Mouse (Mus musculus) forebrain, embryonic 14.5 days (tissue): ENCODE results near the gene Tnfaip1. TPM values are rescaled to one million over a fixed set of nuclear protein-coding genes. Genes with fewer than 3 reads are reported as not detected.

ENCODE experiments used
- ATAC-seq: fragments of 200-750 bp; cut with Nextera tagmentation; 2 replicates; pipeline ENCODE4 v1.8.0; 2017; ENCODE audit warnings: mild to moderate bottlenecking, moderate library complexity
- DNase-seq: peaks from one replicate; pipeline ENCODE4 v3.0.0-alpha.2; 2015; ENCODE audit warnings: low spot score
- H3K27ac ChIP-seq: fragments of 300-500 bp; sonication (generic); 2 replicates; pipeline ENCODE4 v1.5.1; 2014; ENCODE audit warnings: low read depth, mild to moderate bottlenecking, control low read depth, low read length, moderate library complexity
- H3K27me3 ChIP-seq: fragments of 300-500 bp; sonication (generic); replicated peaks from 2 replicates; pipeline ENCODE4 v1.6.1; 2014; ENCODE audit warnings: low read length, control low read depth, mixed read lengths; ENCODE audit not compliant: control insufficient read depth, insufficient read depth
- H3K36me3 ChIP-seq: fragments of 300-500 bp; sonication (generic); 2 replicates; pipeline ENCODE4 v1.6.1; 2014; ENCODE audit warnings: low read length, control low read depth; ENCODE audit not compliant: control insufficient read depth, insufficient read depth
- H3K4me1 ChIP-seq: fragments of 300-500 bp; sonication (generic); 2 replicates; pipeline ENCODE4 v1.6.1; 2014; ENCODE audit warnings: antibody characterized with exemption, low read length, control low read depth; ENCODE audit not compliant: control insufficient read depth, insufficient read depth
- H3K4me2 ChIP-seq: fragments of 300-500 bp; sonication (generic); 2 replicates; pipeline ENCODE4 v1.6.1; 2014; ENCODE audit warnings: mild to moderate bottlenecking, control low read depth, low read length
- H3K4me3 ChIP-seq: fragments of 300-500 bp; sonication (generic); 2 replicates; pipeline ENCODE4 v1.5.1; 2014; ENCODE audit warnings: low read depth, low read length, control low read depth
- H3K9ac ChIP-seq: fragments of 300-500 bp; sonication (generic); 2 replicates; pipeline ENCODE4 v1.6.1; 2014; ENCODE audit warnings: mild to moderate bottlenecking, low read length, control low read depth, moderate library complexity
- H3K9me3 ChIP-seq: fragments of 300-500 bp; sonication (generic); replicated peaks from 2 replicates; pipeline ENCODE4 v1.6.1; 2016; ENCODE audit warnings: low read length, control low read depth, mixed read lengths; ENCODE audit not compliant: control insufficient read depth
- WGBS: fragments of 180-500 bp; shearing (Covaris S2); extraction: QIAGEN DNeasy Blood & Tissue Kit; methylation state at CpG from one replicate; pipeline ENCODE4 v1.1.7; 2014; 5-methylcytosine and 5-hydroxymethylcytosine counted together
- polyA plus RNA-seq: library from polyadenylated mRNA; unstranded; fragments of >200 nt; fragmentation: Nextera tagmentation; extraction: Ambion mirVana; gene quantifications from 2 replicates; pipeline ENCODE4 v1.2.1, GENCODE M21; 2014

Gene Tnfaip1
- polyA plus RNA-seq, 1 experiment from 2014 or later = 66.1 TPM

- 73% methylated on average over 9 of the region's 9 CpGs for WGBS
- Histone ChIP-seq H3K27me3 (no peaks in the 10 kb centered on the region), H3K4me1 (peaks cover 10% of the 10 kb centered on the region), H3K9me3 (no peaks in the 10 kb centered on the region), H3K27ac (no peak overlapping the region), H3K36me3 (peaks cover 7% of the 10 kb centered on the region), H3K9ac (no peak overlapping the region), H3K4me2 (no peak overlapping the region), H3K4me3 (no peak overlapping the region)
- ATAC-seq (no peak), DNase-seq (no peak)
Observed at GRCm38 (mm10) chr11:78500623-78501202, 35.4 kb downstream of the Tnfaip1 start.

GRCm38 (mm10) chr11:78499543-78499942, 36.6 kb downstream of the Tnfaip1 start:
- no peak overlapping the region for H3K4me2 ChIP-seq
- ATAC-seq (no peak), DNase-seq (no peak)
- no peaks in the 10 kb centered on the region for H3K9me3 ChIP-seq
- no peak overlapping the region for H3K27ac ChIP-seq
- no peak overlapping the region for H3K9ac ChIP-seq
- H3K36me3 ChIP-seq = no peaks in the 10 kb centered on the region
- H3K4me3 ChIP-seq = no peak overlapping the region
- peaks cover 12% of the 10 kb centered on the region for H3K4me1 ChIP-seq
- H3K27me3 ChIP-seq = no peaks in the 10 kb centered on the region
- WGBS = 51% methylated on average over 16 of the region's 16 CpGs

GRCm38 (mm10) chr11:78499004-78499403, 37.1 kb downstream of the Tnfaip1 start, which contains the start of gene Vtn:
Gene Vtn, plus strand, starts transcription at chr11:78499091.
- ATAC-seq (no peak), DNase-seq (no peak)
- Histone ChIP-seq H3K9ac (peak within 1 kb of the TSS; percentile 92), H3K9me3 (no peaks in the 10 kb centered on the region), H3K36me3 (no peaks in the 10 kb centered on the region), H3K27ac (peak within 1 kb of the TSS; percentile 91), H3K27me3 (no peaks in the 10 kb centered on the region), H3K4me3 (peak within 1 kb of the TSS; percentile 87), H3K4me1 (peaks cover 12% of the 10 kb centered on the region), H3K4me2 (peak within 1 kb of the TSS; percentile 82)
- 69% methylated on average over 7 of the region's 7 CpGs for WGBS

GRCm38 (mm10) chr11:78497544-78498522, 38.3 kb downstream of the Tnfaip1 start, which contains the start of gene Sarm1:
Gene Sarm1, minus strand, starts transcription at chr11:78497754.
- no peaks in the 10 kb centered on the region for H3K36me3 ChIP-seq
- H3K4me2 ChIP-seq = peak within 1 kb of the TSS; percentile 82
- peak within 1 kb of the TSS; percentile 92 for H3K9ac ChIP-seq
- WGBS = 3% methylated on average over 36 of the region's 36 CpGs
- H3K4me1 ChIP-seq = peaks cover 12% of the 10 kb centered on the region
- H3K27ac ChIP-seq = peak within 1 kb of the TSS; percentile 91
- H3K4me3 ChIP-seq = peak within 1 kb of the TSS; percentile 87
- DNase-seq (peak; percentile 99), ATAC-seq (peak; percentile 97)
- no peaks in the 10 kb centered on the region for H3K9me3 ChIP-seq
- H3K27me3 ChIP-seq = no peaks in the 10 kb centered on the region

- Histone ChIP-seq H3K9ac (peak overlapping the region; percentile 92), H3K4me2 (peak overlapping the region; percentile 82), H3K27me3 (no peaks in the 10 kb centered on the region), H3K9me3 (no peaks in the 10 kb centered on the region), H3K4me1 (peaks cover 12% of the 10 kb centered on the region), H3K27ac (peak overlapping the region; percentile 91), H3K4me3 (peak overlapping the region; percentile 87), H3K36me3 (no peaks in the 10 kb centered on the region)
- WGBS = under 1% methylated on average over 44 of the region's 44 CpGs
- peak; percentile 75 for ATAC-seq
- no peak for DNase-seq
Observed at GRCm38 (mm10) chr11:78497071-78497541, 39.0 kb downstream of the Tnfaip1 start.

- no peak for ATAC-seq
- Histone ChIP-seq H3K4me2 (peak overlapping the region; percentile 82), H3K27me3 (no peaks in the 10 kb centered on the region; the same call in 1 of the 2 replicates), H3K9me3 (no peaks in the 10 kb centered on the region), H3K4me1 (peaks cover 15% of the 10 kb centered on the region), H3K4me3 (peak overlapping the region; percentile 87), H3K27ac (no peak overlapping the region), H3K36me3 (no peaks in the 10 kb centered on the region), H3K9ac (peak overlapping the region; percentile 92; the same call in 1 of the 2 replicates)
- 7% methylated on average over 6 of the region's 6 CpGs for WGBS
- peak; percentile 28 for DNase-seq
Observed at GRCm38 (mm10) chr11:78495904-78496303, 40.2 kb downstream of the Tnfaip1 start.

- Histone ChIP-seq H3K36me3 (peaks cover 22% of the 10 kb centered on the region), H3K27me3 (peaks cover 5% of the 10 kb centered on the region; the same call in 1 of the 2 replicates), H3K4me3 (peak overlapping the region; percentile 27), H3K4me2 (peak overlapping the region; percentile 50), H3K27ac (no peak overlapping the region), H3K9me3 (no peaks in the 10 kb centered on the region), H3K9ac (peak overlapping the region; percentile 43; the same call in 1 of the 2 replicates), H3K4me1 (peaks cover 12% of the 10 kb centered on the region)
- DNase-seq = peak; percentile 73
- 11% methylated on average over 48 of the region's 48 CpGs for WGBS
- ATAC-seq = peak; percentile 75
Observed at GRCm38 (mm10) chr11:78490781-78491241, 45.3 kb downstream of the Tnfaip1 start.

GRCm38 (mm10) chr11:78488168-78488567, 48.0 kb downstream of the Tnfaip1 start:
- Histone ChIP-seq H3K9ac (no peak overlapping the region), H3K4me2 (no peak overlapping the region), H3K27ac (no peak overlapping the region), H3K27me3 (peaks cover 5% of the 10 kb centered on the region; the same call in 1 of the 2 replicates), H3K4me3 (no peak overlapping the region), H3K9me3 (no peaks in the 10 kb centered on the region), H3K36me3 (peaks cover 37% of the 10 kb centered on the region), H3K4me1 (peaks cover 10% of the 10 kb centered on the region)
- DNase-seq (peak; percentile 85), ATAC-seq (peak; percentile 32; the same call in 1 of the 2 replicates)
- WGBS = 3% methylated on average over 8 of the region's 8 CpGs
